Mouse (Mus musculus) liver, postnatal 0 days (tissue): ENCODE measurements around the gene Cldn16. TPM values are rescaled to one million over a fixed set of nuclear protein-coding genes. Genes with fewer than 3 reads are reported as not detected.

ENCODE experiments used
- ATAC-seq: fragments of 200-750 bp; cut with Nextera tagmentation; 2 replicates; pipeline ENCODE4 v1.8.0; 2017; ENCODE audit warnings: mild to moderate bottlenecking, moderate library complexity
- DNase-seq: peaks from one replicate; pipeline ENCODE4 v3.0.0-alpha.2; 2016
- H3K27ac ChIP-seq: fragments of 300-500 bp; sonication (generic); 2 replicates; pipeline ENCODE4 v1.5.1; 2014; ENCODE audit warnings: antibody characterized with exemption, moderate library complexity, mild to moderate bottlenecking, low read depth
- H3K27me3 ChIP-seq: fragments of 300-500 bp; sonication (generic); 2 replicates; pipeline ENCODE4 v1.6.1; 2014; ENCODE audit warnings: low read length, control low read depth, mixed read lengths; ENCODE audit not compliant: insufficient read depth
- H3K36me3 ChIP-seq: fragments of 300-500 bp; sonication (generic); replicated peaks from 2 replicates; pipeline ENCODE4 v1.6.1; 2014; ENCODE audit warnings: mild to moderate bottlenecking, control low read depth, low read length, moderate library complexity, mixed read lengths; ENCODE audit not compliant: insufficient read depth
- H3K4me1 ChIP-seq: fragments of 300-500 bp; sonication (generic); 2 replicates; pipeline ENCODE4 v1.6.1; 2014; ENCODE audit warnings: antibody characterized with exemption, mild to moderate bottlenecking, control low read depth; ENCODE audit not compliant: insufficient read depth
- H3K4me2 ChIP-seq: fragments of 300-500 bp; sonication (generic); 2 replicates; pipeline ENCODE4 v1.6.1; 2014; ENCODE audit warnings: low read depth, mild to moderate bottlenecking, low read length, moderate library complexity, mixed read lengths
- H3K4me3 ChIP-seq: fragments of 300-500 bp; sonication (generic); 2 replicates; pipeline ENCODE4 v1.5.1; 2014; ENCODE audit warnings: low read depth, low read length
- H3K9ac ChIP-seq: fragments of 300-500 bp; sonication (generic); replicated peaks from 2 replicates; pipeline ENCODE4 v1.6.1; 2014; ENCODE audit warnings: mild to moderate bottlenecking, moderate library complexity
- H3K9me3 ChIP-seq: fragments of 300-500 bp; sonication (generic); 2 replicates; pipeline ENCODE4 v1.6.1; 2016; ENCODE audit warnings: mild to moderate bottlenecking, control low read depth, low read length, mixed read lengths
- CTCF ChIP-seq: sonication (generic); IDR thresholded peaks from 2 replicates; pipeline ENCODE4 v1.5.1; 2016; ENCODE audit warnings: antibody characterized with exemption, low read depth
- EP300 ChIP-seq: IDR thresholded peaks from 2 replicates; pipeline ENCODE4 v1.6.1; 2016; ENCODE audit warnings: antibody characterized with exemption, low read depth, mild to moderate bottlenecking
- WGBS: fragments of 180-500 bp; shearing (Covaris S2); extraction: QIAGEN DNeasy Blood & Tissue Kit; methylation state at CpG from one replicate; pipeline ENCODE4 v1.1.7; 2014; ENCODE audit not compliant: insufficient replicate concordance; 5-methylcytosine and 5-hydroxymethylcytosine counted together
- polyA plus RNA-seq: library from polyadenylated mRNA; unstranded; fragments of >200 nt; fragmentation: Nextera tagmentation; extraction: Ambion mirVana; gene quantifications from 2 replicates; pipeline ENCODE4 v1.2.1, GENCODE M21; 2015

The Cldn16 gene
- polyA plus RNA-seq, 1 experiment from 2014 or later: not detected

GRCm38 (mm10) chr16:26500738-26501137 lies 37.8 kb downstream of the Cldn16 start:
- H3K9ac ChIP-seq: no peak overlapping the region
- WGBS: 73% methylated on average over 3 of the region's 3 CpGs
- no peaks in the 10 kb centered on the region for H3K36me3 ChIP-seq
- no peaks in the 10 kb centered on the region for H3K27me3 ChIP-seq
- TF ChIP-seq EP300 (no peak), CTCF (no peak)
- no peak overlapping the region for H3K27ac ChIP-seq
- H3K9me3 ChIP-seq: no peaks in the 10 kb centered on the region
- no peaks in the 10 kb centered on the region for H3K4me1 ChIP-seq
- no peak overlapping the region for H3K4me3 ChIP-seq
- no peak overlapping the region for H3K4me2 ChIP-seq
- ATAC-seq: no peak
- no peak for DNase-seq

- no peak for ATAC-seq
- 59% methylated on average over 4 of the region's 4 CpGs for WGBS
- no peaks in the 10 kb centered on the region for H3K4me1 ChIP-seq
Measured at GRCm38 (mm10) chr16:26504961-26505360, 42.0 kb downstream of the Cldn16 start.

GRCm38 (mm10) chr16:26519596-26519995 lies 56.7 kb downstream of the Cldn16 start:
- no peak overlapping the region for H3K4me3 ChIP-seq
- no peaks in the 10 kb centered on the region for H3K9me3 ChIP-seq
- WGBS: 40% methylated on average over 2 of the region's 2 CpGs
- DNase-seq: peak; percentile 23
- no peaks in the 10 kb centered on the region for H3K36me3 ChIP-seq
- TF ChIP-seq CTCF (peak; percentile 70), EP300 (no peak)
- H3K4me2 ChIP-seq: no peak overlapping the region
- no peaks in the 10 kb centered on the region for H3K4me1 ChIP-seq
- H3K27me3 ChIP-seq: no peaks in the 10 kb centered on the region
- H3K27ac ChIP-seq: no peak overlapping the region
- no peak overlapping the region for H3K9ac ChIP-seq
- no peak for ATAC-seq

More at GRCm38 (mm10) chr16:26504961-26505360, 42.0 kb downstream of the Cldn16 start:
- DNase-seq: no peak
- TF ChIP-seq EP300 (no peak), CTCF (no peak)
- Histone ChIP-seq H3K9ac (no peak overlapping the region), H3K27me3 (no peaks in the 10 kb centered on the region), H3K9me3 (no peaks in the 10 kb centered on the region), H3K27ac (no peak overlapping the region; the same call in 1 of the 2 replicates), H3K4me2 (no peak overlapping the region), H3K36me3 (no peaks in the 10 kb centered on the region), H3K4me3 (no peak overlapping the region)

GRCm38 (mm10) chr16:26525832-26526231 lies 62.9 kb downstream of the Cldn16 start:
- Histone ChIP-seq H3K9me3 (no peaks in the 10 kb centered on the region), H3K4me2 (no peak overlapping the region), H3K27me3 (no peaks in the 10 kb centered on the region), H3K4me3 (no peak overlapping the region), H3K36me3 (no peaks in the 10 kb centered on the region), H3K27ac (no peak overlapping the region), H3K9ac (no peak overlapping the region), H3K4me1 (no peaks in the 10 kb centered on the region)
- DNase-seq (no peak), ATAC-seq (no peak)
- TF ChIP-seq CTCF: no peak
- no peak for TF ChIP-seq EP300
- WGBS: 71% methylated on average over 5 of the region's 5 CpGs

- Histone ChIP-seq H3K4me1 (no peaks in the 10 kb centered on the region), H3K4me2 (no peak within 1 kb of the TSS), H3K36me3 (no peaks in the 10 kb centered on the region), H3K27me3 (no peaks in the 10 kb centered on the region), H3K4me3 (no peak within 1 kb of the TSS), H3K27ac (no peak within 1 kb of the TSS), H3K9ac (no peak within 1 kb of the TSS), H3K9me3 (no peaks in the 10 kb centered on the region)
- no peak for DNase-seq
- WGBS: 80% methylated on average over 4 of the region's 4 CpGs
- TF ChIP-seq EP300 (no peak), CTCF (no peak)
- no peak for ATAC-seq
Measured at GRCm38 (mm10) chr16:26526669-26527068, 63.7 kb downstream of the Cldn16 start, which contains the start of gene Tmem207. TSS of gene Tmem207 (minus strand) at chr16:26526769.

- H3K4me3 ChIP-seq: no peak overlapping the region
- DNase-seq: no peak
- no peak overlapping the region for H3K4me2 ChIP-seq
- no peak for TF ChIP-seq EP300
- TF ChIP-seq CTCF: no peak
- H3K4me1 ChIP-seq: no peaks in the 10 kb centered on the region
- H3K9me3 ChIP-seq: no peaks in the 10 kb centered on the region
- H3K9ac ChIP-seq: no peak overlapping the region
- no peaks in the 10 kb centered on the region for H3K27me3 ChIP-seq
- H3K36me3 ChIP-seq: no peaks in the 10 kb centered on the region
- WGBS: 81% methylated on average over 10 of the region's 10 CpGs
- no peak overlapping the region for H3K27ac ChIP-seq
- ATAC-seq: no peak
Measured at GRCm38 (mm10) chr16:26527931-26528666, 65.2 kb downstream of the Cldn16 start.
